Mouse (Mus musculus): ENCODE results near the gene Tsc22d2.

DNA sequence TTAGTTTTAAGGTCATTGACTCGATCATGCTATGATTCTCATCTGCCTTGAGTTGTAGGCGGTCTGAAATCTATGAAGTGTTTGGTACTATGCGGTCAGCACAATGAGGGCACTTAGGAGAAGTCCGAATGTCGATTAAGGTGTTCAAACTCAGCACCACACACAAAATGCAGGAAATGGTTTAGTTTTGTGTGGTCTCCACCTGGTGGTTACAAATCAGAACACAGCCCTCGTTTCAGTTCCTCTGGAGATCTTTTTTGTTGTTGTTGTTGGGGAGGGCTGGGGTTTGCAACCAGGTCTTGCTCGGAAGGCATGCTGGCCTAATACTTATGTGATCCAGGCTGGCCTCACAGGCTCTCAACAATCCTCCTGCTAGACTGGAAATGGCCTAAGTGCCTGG is 76.3 kb downstream of the Tsc22d2 start:
- TF ChIP-seq CTCF (IDR thresholded peaks at IDR 0.05; ENCODE audit: low read depth, low read length): no peak
- no peak for TF ChIP-seq GATA1 (IDR thresholded peaks at IDR 0.05; ENCODE audit: borderline replicate concordance, low read length)
- no peak for TF ChIP-seq TAL1 (conservative IDR thresholded peaks at IDR 0.05; ENCODE audit: low read depth, low read length)
- no peak for TF ChIP-seq POLR2AphosphoS5 (IDR thresholded peaks at IDR 0.05; ENCODE audit: insufficient replicate concordance, low read depth, low read length)
- no peak for TF ChIP-seq GATA2 (IDR thresholded peaks at IDR 0.05; ENCODE audit: borderline replicate concordance, low read depth, low read length)

Data from G1E (cell line).